Mouse (Mus musculus) common myeloid progenitor, adult 5-6 weeks (primary cell): ENCODE data around the gene Btbd35f17. TPM values are rescaled to one million over a fixed set of nuclear protein-coding genes. Genes with fewer than 3 reads are reported as not detected.
"Not testable (repeated sequence)": the region's sequence is repeated elsewhere in the genome, so short reads cannot be mapped to it uniquely, and the experiment has no call there.

Experiments
- ATAC-seq: replicated peaks from 2 replicates; pipeline ENCODE4 v1.8.0; 2016; ENCODE audit warnings: low read depth, mild to moderate bottlenecking, moderate TSS enrichment, inconsistent platforms; ENCODE audit not compliant: poor library complexity, severe bottlenecking
- total RNA-seq: library from RNA; stranded (forward); fragments of 200-1000, 187-1606 nt; gene quantifications from 2 replicates; pipeline ENCODE4 v1.2.3, GENCODE M21; 2017

The Btbd35f17 gene
- total RNA-seq, result not detected in 2 replicates

GRCm38 (mm10) chrX:4370336-4370735 lies at the start of gene Btbd35f17:
Btbd35f17 (plus strand) TSS chrX:4370636.
- not testable (repeated sequence) for ATAC-seq

Other genes starting within 250 kb of the Btbd35f17 start
- not detected in 2 replicates for gene Btbd35f28, start 174.1 kb upstream of the Btbd35f17 start, total RNA-seq
- not detected in 2 replicates for gene Btbd35f20, start 79.4 kb upstream of the Btbd35f17 start, total RNA-seq